Mouse (Mus musculus): ENCODE measurements at regions not wholly inside any gene's neighbourhood (a gene's known extent, or its start where the extent isn't known, plus 50 kb on each side); places are given as distances from the start of the nearest gene placed in this dataset.

DNA sequence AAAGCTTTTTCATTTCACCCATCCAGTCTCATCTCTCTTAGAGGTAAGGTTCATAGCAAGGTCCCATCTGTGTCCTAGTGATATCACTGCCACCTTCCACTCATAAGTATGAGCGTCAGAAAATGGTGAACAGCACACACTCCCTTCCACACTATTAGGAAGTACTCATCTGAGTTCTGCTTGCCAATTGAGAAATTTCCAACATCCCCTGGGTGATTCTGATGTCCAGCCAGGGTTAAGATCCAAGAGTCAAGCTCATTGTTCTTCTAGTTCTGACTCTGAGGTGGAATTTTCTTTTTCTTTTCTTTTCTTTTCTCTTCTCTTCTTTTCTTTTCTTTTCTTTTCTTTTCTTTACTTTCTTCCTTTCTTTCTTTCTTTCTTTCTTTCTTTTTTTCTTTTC, 577.3 kb downstream of the Rwdd3 start:
- TF ChIP-seq MAX (IDR thresholded peaks at IDR 0.05; ENCODE audit: low read length), result no peak
- no peak for TF ChIP-seq MAFK (IDR thresholded peaks at IDR 0.05; ENCODE audit: insufficient replicate concordance, low read length)
- TF ChIP-seq POLR2AphosphoS2 (IDR thresholded peaks at IDR 0.05; ENCODE audit: low read depth, low read length), result no peak
- TF ChIP-seq POLR2A (IDR thresholded peaks at IDR 0.05; ENCODE audit: low read depth, low read length), result no peak
- no peak for TF ChIP-seq NELFE (IDR thresholded peaks at IDR 0.05; ENCODE audit: low read depth, low read length)
- no peak for TF ChIP-seq CHD2 (IDR thresholded peaks at IDR 0.05; ENCODE audit: low read length)
- TF ChIP-seq MXI1 (IDR thresholded peaks at IDR 0.05; ENCODE audit: low read depth, low read length), result no peak
- TF ChIP-seq ELF1 (IDR thresholded peaks at IDR 0.05; ENCODE audit: low read depth, low read length), result no peak
- no peak for TF ChIP-seq CTCF (conservative IDR thresholded peaks at IDR 0.05 in 1 of 2, IDR thresholded peaks at IDR 0.05 in 1 of 2; ENCODE audit: low read depth in 2 of 2, low read length in 2 of 2)
- no peak for TF ChIP-seq E2F4 (IDR thresholded peaks at IDR 0.05; ENCODE audit: insufficient replicate concordance, low read depth, low read length)
